Mouse (Mus musculus) cerebellum, adult 9-10 months (tissue): ENCODE results near the gene Gm9821.
A peak's percentile ranks its signal among the peaks of the same experiment; 100 is the strongest.

ENCODE experiments used
- DNase-seq: peaks from one replicate; pipeline ENCODE4 v3.0.0; 2022

The Gm9821 gene

DNA sequence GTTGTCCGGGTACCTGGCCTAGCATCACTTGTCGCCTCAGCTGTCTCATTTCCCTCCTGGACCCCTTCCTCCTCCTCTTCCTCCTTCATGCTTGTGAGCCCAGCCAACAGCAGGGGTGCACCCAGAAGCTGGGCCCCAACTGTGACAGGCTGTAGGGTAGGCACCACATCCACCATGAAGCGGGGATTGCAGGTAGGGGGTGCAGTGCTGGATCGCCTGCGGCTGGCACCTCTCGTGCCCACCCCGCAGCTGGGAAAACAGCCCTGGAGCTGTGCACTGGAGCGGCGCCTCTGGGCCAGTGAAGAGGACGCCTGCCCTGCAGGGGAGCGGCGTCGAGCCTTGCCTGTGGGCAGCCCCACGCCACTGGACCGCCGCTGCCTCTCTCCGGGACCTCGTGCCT, at the start of gene Gm9821:
TSS of gene Gm9821 (plus strand) at position 221 of the 400 bp plus-strand sequence.
- no peak for DNase-seq

DNA sequence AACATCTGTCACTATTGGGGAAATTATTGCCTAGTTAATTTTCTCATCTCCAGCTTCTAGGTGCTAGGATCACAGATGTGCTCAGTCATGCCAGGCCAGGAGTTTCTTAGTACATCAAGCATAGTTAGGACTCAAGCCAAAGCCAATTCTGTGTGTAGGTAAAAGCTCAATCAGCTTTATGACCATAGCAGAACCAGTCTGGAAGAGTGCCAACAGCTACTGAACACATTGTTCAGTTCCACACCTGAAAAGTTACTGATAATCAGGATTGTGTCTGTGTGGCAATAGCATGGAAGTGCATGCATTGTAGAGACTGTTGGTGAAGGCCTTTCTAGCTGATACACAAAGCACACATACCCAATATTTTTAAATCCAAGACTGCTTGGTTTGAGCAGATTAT, 47.5 kb upstream of the Gm9821 start:
- no peak for DNase-seq

GRCm38 (mm10) chr2:91899141-91899540, 46.4 kb upstream of the Gm9821 start:
- DNase-seq, result no peak

- no peak for DNase-seq
Observed at GRCm38 (mm10) chr2:91900431-91900830, 45.1 kb upstream of the Gm9821 start.

DNA sequence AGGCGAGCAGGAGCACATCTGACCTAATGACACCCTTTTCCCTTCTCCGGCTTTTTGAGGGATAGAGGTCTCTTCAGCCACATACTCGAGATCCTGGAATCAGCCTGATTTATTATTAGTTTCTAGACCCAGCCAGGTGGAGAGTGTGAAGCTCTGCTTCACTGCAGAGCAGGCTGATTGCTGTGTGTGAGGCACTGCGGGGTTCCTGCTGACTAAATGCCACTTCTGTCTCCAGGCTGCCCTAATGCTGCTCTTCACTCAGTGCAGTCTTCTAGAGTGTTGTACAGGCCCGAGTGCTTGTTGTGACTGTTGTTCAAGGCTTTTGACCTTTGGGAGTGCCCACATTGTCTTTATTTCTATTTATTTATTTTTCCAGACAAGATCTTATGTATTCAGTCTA, 43.2 kb upstream of the Gm9821 start:
- DNase-seq, result peak; percentile 59

GRCm38 (mm10) chr2:91903171-91903925, 42.2 kb upstream of the Gm9821 start:
- no peak for DNase-seq

DNA sequence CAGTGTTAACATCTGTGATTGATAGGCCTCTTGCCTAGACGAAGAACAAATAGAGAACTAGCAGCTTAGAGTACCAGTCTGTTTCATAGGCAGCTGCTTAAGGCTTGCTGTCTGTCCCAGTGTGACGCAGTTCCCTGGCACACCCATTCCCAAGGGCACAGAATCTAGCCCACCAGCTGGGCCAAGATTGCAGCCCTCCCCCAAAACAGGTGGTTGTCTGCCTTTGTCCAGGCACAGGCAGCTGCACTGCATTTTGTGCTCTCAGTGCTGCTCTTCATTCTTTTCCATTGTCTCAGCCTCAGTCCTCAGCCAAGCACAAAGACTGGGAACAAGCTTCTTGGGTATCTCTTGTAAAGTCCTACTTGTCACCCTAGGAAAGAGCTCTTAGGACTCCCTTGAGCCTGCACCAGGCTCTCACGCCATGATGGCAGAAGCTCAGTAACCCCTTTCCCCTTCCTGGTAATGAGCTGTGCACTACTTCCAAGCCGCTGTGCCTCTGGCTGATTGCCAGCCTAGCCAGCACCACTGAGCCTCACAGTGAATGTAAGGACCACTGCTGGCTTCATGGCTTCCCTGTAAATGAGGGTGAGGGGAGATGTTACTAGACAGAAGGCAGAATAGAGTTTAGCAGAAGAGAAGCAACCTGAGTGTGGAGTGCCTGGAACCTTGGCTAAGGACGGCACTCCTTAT, 40.7 kb upstream of the Gm9821 start:
- no peak for DNase-seq

DNA sequence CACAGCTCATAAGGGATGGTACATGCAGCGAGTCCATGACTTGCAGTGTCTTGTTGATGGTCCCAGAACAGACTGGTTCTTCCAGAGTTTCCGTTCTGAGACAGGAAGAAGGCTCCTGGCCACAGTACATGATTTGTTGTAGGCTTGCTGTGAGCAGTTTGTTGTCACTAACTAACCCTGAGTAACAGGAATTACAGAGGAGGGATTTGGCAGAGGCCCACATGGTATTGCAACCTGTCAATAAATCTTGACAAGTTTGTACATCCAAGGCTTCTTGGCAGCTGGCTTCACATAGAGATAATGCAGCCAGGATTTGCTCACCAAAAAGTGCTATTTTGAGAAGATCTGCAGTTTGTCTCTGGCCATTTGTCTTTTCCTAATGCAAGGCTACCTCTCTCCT, 39.4 kb upstream of the Gm9821 start:
- DNase-seq, result no peak

GRCm38 (mm10) chr2:91912616-91913015, 32.9 kb upstream of the Gm9821 start:
- DNase-seq, result no peak

- DNase-seq, result no peak
Observed at GRCm38 (mm10) chr2:91913328-91914110, 32.0 kb upstream of the Gm9821 start.

GRCm38 (mm10) chr2:91916346-91916977, 29.0 kb upstream of the Gm9821 start:
- DNase-seq, result no peak

GRCm38 (mm10) chr2:91917096-91917495, 28.4 kb upstream of the Gm9821 start:
- DNase-seq, result no peak

DNA sequence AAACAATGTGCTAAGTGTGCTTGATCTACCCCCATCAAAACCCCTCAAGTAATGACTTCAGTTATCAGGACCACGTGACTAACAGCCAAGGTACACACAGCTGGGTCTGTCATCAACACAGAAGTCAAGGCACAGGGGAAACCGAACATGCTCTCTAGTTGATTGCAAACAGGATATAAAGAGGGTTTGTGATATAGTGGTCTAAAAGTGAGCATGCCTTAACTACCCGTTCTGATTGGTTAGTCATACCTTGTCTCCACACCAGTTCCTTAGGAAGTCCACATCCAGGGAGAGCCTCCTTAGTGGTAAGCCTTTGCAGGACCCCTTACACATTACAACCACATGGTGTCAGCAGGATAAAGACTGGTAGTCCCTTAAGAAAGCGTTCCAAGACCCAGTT, 25.4 kb upstream of the Gm9821 start:
- no peak for DNase-seq

DNA sequence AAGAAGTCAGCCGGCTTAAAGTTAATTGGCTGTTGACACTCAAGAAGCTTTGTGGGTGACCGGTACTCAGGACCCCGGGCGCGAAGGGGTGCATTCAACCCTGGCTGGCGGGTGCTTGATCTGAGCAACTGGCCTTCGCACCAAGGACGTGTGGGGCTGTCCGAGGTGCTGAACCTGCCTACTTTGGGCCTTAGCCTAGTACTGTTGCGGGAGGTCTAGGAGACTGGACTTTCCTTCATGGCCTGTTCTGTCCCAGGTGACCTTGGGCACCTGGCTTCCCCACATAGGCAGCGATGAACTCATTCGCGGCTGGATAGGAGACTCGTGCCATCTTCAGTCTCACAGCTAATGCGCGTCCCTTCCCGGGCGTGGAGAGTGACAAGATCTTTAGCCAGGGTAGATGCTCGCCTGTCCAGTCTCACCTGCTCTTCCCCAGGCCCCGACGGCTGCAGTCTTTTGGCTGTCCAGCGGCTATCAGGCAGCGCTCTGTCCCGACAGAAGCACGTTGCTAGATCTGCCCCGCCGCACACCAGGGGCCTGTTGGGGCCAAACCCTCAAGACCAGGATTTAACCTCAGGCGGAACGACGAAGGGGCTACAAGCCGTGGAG, 24.2 kb upstream of the Gm9821 start:
- peak; percentile 15 for DNase-seq

- DNase-seq, result peak; percentile 53
Observed at GRCm38 (mm10) chr2:91921790-91922570, 23.5 kb upstream of the Gm9821 start.

GRCm38 (mm10) chr2:91922586-91923414, 22.7 kb upstream of the Gm9821 start:
- DNase-seq, result peak; percentile 20

DNA sequence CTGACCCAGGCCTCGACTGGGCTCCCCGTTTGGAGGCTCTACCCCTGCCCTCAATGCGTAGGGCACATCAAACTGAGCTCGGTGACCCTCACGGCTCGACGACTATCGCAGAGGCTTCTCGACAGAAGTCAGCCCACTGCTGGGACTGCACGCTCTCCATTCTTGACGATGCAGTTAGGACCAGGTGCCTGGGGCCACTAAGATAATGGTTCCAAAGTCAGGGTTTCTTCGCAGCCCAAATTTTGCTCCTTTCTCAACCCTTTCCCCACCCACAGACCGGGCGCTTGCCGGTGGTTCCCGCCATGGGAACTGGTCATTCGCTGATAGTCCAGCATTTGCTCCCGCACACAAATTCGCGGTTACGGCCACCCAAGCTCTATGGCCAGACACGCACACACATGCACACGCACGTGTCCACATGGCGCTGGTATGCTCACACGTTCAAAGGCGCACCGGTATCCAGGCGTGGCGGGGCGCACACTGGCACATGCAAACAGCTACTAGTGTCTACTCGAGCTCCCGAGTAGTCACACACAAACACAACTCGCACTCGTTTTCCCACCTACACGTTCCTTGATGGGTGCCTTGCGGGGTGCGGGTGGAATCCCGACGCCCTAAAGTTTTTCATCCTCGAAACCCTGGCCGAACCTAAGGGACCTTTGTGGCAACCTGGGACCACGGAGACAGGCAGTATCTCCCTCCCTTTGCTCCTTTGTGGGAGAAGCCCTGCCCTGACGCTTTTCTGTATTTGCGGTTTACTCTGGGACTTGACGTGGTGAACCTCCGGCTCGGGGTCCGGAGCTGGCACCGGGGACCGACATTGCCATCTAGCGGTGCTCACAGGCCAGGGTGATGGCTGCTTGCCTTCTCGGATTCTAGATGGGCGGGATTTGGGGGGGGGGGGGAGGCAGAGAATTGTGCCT, 21.8 kb upstream of the Gm9821 start:
- peak; percentile 76 for DNase-seq

DNA sequence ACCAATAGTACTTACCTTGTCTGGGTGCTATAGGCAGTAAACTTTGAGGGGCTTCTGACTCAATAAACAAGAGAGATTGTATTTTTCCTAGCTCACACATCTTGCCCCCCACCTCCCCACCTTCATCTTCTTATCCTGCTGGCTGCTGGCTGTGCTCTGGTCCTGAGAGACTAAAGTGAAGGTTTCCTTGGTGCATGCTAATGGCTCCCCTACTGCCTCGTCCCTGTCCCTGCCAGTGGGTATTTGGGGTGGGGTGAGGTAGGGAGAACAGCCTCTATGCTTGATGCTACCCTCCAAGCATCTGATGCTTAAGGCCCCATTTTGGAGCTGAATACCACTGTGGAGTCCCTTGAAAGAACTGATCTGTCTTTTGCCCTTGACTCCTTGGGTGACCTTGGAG, 20.8 kb upstream of the Gm9821 start:
- DNase-seq, result peak; percentile 18

DNA sequence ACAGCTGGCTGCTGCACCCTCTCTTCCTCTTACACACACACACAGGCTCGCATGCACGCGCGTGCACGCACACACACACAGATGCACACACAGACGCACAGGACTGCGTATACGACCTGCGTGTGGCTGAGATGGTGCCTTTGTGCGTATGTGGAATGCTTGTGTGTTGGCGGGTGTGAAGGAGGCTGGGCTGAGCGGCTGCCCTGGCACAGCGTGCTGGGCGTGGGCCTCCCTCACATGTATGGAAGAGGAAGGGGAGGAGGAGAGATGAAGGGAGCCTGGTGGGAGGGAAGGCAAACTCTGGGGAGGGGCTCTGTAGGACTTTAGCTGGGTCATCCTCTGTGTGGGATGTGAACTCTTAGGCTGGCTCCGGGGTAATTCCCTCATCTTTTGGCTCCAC, 20.1 kb upstream of the Gm9821 start:
- DNase-seq, result peak; percentile 31

DNA sequence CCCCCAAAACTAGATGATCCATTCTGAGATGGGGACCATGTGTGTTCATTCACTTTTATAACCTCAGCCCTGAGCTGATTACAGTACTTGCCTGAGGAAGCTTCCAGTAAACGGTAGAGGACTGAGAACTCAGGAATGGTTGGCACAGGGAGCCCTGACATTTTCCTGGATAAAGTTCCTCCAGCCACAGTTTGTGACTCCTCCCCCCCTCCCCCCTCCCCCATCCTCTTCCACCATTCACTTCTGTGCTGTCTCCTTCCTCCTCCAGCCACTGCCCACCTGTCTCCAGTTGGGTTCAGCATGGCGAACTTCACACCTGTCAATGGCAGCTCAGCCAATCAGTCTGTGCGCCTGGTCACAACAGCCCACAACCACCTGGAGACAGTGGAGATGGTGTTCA, 18.6 kb upstream of the Gm9821 start, which contains the start of gene Chrm4:
TSS of gene Chrm4 (plus strand) at position 301 of the 400 bp plus-strand sequence.
- no peak for DNase-seq
